Mouse (Mus musculus) ES-CJ7 (cell line): ENCODE data around the gene Ttc8.
"Not testable (repeated sequence)": the region's sequence is repeated elsewhere in the genome, so short reads cannot be mapped to it uniquely, and the experiment has no call there.

Source experiments
- DNase-seq: peaks from one replicate; pipeline ENCODE4 v3.0.0; 2011; ENCODE audit warnings: low read depth, low spot score

The Ttc8 gene

GRCm38 (mm10) chr12:98920194-98920991 is at the start of gene Ttc8:
Ttc8 (plus strand) TSS chr12:98920574.
- peak; percentile 82 for DNase-seq

GRCm38 (mm10) chr12:98872836-98873235 is 47.5 kb upstream of the Ttc8 start:
- DNase-seq = no peak

- DNase-seq = no peak
Observed at GRCm38 (mm10) chr12:98875216-98875615, 45.2 kb upstream of the Ttc8 start.

- DNase-seq = no peak
Observed at GRCm38 (mm10) chr12:98878693-98879092, 41.7 kb upstream of the Ttc8 start.

- no peak for DNase-seq
Observed at GRCm38 (mm10) chr12:98881796-98882195, 38.6 kb upstream of the Ttc8 start.

DNA sequence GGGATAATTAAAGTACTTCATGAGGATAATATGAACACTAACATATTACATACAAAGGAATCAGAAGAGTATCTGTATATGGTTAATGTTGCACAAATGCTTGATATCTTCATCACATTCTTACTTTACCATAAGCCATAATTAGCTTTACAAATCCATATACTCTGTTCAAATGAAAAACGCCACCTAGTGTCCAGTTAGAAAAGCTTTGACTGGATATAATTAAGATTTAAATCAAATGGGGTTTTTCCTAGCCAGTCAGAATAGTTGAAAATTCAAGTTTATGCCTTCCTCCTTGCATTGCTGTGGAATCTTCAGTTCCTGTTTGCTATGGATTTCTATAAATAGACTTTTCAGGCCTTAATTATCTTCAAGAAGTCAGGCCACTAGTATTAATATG is 35.9 kb upstream of the Ttc8 start:
- no peak for DNase-seq

GRCm38 (mm10) chr12:98896761-98897160 is 23.6 kb upstream of the Ttc8 start:
- DNase-seq = no peak

DNA sequence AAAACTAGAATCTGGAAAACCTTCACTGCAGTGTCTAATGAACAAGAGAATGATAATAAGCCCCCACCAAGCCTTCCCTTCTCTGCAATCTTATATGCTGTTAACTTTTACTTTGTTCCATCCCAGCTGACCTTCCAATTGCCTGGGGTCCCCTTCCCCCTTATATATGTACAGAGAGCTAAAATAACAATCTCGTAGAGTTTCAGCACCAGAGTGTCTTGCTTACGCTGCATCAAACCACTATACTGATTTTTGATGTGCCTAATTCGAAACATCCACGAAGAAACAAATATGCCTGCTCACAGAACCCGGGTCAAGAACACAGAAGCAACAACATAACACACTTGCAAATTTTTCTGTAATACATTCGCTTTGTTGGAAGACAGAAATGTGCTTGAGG is 20.7 kb upstream of the Ttc8 start:
- no peak for DNase-seq

DNA sequence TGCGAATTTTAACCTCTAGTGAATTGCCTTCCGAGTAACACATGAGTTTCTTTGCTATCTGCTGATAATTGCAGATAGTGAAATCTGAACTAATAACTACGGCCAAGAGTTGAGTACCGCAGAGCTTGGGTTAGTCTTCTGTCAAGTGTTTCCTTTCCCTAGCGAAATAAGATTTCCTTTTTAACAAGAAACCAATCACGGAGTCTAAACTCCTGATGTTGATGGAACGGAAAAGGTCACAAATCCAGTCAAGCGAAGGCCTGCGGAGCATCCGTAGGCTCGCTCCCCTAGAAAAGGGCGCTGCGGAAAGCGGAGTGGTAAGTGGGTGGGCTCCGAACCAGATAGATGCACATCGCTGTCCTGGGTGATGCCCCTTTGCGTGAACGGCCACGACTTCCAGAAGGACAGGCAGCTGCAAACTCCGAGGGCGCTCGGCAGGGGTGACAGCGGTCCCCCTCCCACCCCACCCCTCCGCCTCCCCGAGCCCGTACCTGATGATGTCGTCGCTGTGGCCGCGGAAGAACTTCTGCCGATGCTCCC is 20.0 kb upstream of the Ttc8 start:
- DNase-seq = peak; percentile 24

- peak; percentile 89 for DNase-seq
Observed at GRCm38 (mm10) chr12:98900881-98901801, 19.2 kb upstream of the Ttc8 start, which contains the start of gene Eml5. Eml5 (minus strand) TSS chr12:98901484.

DNA sequence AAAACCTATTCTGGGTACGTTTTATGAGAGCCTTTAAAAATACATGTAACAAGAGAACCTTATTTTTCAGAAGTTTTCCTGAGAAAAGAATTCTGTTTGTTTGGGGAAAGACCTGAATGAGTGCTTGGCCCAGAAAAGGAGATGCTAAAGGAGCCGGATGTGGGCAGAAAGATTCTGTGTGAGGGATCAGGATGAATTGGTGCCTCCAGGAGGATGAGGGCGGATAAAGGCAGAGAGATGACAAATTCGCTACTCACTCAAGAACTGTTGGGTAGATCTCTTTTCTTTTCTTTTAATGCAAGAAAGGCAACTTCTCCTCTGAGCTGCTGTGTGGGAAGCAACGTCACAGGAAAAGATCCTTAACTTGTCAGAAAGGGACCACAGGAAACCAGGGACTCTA is 14.9 kb upstream of the Ttc8 start:
- DNase-seq = no peak

DNA sequence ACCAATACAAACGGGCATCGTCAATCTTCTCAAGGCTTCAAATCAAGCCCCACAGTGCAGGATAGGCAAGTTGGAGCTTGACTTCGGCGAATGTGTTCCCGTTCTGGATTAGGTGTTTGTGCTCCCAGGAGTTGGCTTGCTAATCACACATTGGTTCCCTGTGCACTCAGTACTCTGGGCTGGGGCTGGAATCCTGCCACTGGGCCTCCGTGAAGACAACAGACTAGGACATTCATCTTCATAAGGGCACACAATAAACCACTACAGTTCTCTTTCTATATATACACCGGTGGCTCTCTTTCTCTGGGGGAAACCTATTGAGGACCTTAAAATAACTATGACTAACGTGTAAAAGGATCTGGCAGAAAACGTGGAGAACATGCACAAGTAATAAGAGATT is 10.3 kb upstream of the Ttc8 start:
- DNase-seq = no peak

DNA sequence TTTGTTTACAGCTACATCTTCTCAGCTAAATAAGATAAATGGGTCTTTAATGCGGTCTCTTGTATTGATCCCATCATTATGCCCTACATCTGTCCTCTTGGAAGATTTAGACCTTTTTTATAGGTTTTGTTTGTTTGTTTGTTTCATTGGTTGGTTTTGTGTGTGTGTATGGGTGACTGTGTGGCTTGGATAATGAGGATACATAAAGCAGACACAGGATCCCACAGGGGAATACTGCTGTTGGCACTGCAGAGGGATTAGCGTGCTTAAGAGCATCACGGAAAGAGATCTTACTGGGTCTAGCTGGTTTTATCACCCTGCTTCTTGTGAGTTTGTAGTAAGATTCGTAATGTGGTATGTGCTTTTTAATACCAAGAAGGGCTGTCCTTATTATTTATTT is 10.8 kb downstream of the Ttc8 start:
- no peak for DNase-seq

DNA sequence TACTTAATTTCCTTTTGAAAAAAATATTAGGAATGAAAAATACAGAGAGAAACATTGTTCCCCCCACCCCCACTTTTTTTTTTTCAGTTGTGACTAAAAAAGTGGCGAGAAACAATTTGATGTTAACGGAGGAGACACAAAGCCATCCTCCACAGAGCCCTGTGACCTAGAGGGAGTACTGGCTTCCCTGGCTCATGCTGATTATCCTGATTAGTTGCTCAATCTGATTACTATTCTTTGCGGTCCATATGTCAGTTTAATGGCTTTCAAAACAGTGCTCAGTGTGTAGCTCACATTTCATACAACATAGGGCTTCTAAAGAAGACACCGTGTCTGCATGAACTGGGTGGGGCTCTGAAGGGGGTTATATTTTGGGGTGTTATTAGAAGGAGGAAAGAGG is 12.1 kb downstream of the Ttc8 start:
- no peak for DNase-seq

DNA sequence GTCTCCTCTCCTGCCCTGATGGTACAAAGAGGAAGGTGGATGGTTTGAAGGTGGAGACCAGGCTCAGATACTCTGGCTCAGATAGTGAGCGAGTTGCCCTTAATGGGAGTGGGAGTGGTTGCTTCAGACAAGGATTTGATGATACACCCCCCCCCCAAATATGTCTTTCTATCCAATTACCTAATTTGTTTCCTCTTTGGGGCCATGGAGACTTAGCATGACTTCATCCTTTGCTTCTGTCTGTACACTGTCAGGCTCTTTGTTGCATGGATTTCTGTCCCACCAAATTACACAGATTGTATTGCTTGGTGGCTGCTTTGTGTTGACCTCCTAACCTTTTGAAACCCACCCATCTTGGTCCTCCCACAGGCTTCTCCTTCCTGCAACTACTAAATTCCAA is 12.5 kb downstream of the Ttc8 start:
- DNase-seq = no peak

GRCm38 (mm10) chr12:98951295-98951694 is 30.9 kb downstream of the Ttc8 start:
- not testable (repeated sequence) for DNase-seq

GRCm38 (mm10) chr12:98956951-98957350 is 36.6 kb downstream of the Ttc8 start:
- DNase-seq = no peak

DNA sequence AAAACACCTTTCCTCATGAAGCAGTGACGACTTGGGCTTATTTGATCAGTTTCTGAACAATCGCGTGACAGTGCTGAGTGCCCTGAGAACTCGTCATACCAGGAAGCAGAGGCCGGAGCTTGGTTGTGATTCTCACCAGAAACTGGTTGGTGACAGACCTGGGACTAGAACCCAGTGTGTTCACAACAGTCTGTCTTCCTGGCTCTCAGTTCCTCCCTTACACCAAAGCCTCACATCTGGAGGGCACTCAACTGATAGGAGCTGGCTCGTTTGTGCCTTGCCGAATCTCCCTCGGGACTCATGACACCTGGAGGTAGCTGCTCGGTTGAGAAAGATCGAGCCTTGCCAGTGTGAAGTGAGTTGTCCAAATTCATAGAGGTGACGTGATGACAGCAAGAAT is 37.1 kb downstream of the Ttc8 start:
- DNase-seq = no peak

DNA sequence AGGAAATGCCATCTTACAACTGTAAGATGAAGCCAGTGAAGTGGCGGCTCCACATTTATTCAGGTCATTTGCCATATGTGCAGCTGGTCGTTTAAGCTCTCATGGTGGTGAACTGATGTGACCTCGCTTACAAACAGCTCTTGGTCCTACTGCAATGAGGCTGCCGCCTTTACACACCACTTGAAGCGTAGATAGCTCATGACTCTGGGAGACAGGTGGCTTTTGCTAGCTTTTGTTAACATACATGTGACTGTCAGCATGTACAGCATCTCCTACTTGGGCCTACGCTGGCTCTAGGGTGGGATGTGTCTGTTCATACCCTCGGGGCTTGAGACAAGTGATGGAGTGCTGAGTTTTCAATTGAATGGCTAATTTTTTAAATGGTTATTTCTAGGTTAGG is 40.6 kb downstream of the Ttc8 start:
- no peak for DNase-seq

- no peak for DNase-seq
Observed at GRCm38 (mm10) chr12:98961415-98961814, 41.0 kb downstream of the Ttc8 start.

DNA sequence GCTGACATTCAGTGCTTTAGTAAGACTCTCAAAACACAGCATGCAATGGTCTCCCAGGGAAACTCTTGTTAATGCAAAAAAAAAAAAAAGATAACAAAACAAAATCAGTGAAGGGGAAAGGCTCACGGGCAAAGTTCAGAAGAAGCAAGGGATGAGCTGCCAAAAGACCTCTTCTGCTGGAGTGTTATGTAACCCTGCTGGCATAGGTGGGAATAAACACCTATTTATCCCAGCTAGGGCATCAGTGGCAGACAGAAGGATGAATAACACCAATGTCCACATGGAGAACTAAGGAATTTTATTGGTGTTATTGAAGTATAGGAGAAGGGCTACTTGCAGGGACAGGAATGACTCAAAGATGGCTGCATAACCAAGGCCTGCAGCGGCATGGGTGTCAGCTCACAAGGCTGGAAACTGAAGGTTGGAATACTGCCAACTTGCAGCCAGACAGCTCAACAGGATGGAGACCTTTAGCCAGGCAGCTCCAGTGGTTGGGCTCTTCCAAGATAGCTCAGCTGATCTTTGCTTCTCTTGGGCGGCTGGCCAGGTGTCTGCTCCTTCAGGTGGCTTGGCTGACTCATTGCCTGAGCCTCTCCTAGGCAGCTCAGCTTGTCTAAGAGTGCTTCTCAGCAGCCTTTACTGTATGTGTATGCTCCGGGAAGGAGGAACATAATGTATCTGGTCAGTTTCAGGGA is 45.2 kb downstream of the Ttc8 start:
- no peak for DNase-seq

DNA sequence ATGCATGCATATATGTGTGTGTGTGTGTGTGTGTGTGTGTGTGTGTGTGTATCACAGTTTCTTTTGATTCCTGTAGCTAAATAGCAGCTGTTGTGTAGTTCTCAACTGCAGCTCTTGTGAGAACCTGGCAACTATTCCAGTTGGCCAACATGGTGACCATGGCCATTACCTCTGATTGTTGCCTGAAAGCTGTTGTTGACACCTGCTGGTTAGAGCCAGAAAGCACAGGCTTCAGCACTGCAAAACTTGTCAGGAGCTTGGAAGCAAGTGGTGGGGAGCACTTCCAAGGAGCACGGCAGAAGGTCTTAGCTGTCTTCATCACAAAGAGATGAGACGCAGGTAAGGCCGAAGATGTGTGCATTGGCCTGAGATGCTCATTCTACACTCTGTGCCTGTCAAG is 51.9 kb downstream of the Ttc8 start:
- peak; percentile 18 for DNase-seq
